Mouse (Mus musculus) kidney, postnatal 0 days (tissue): ENCODE measurements at regions not wholly inside any gene's neighbourhood (a gene's known extent, or its start where the extent isn't known, plus 50 kb on each side); places are given as distances from the start of the nearest gene placed in this dataset.

ENCODE experiments used
- ATAC-seq: fragments of 200-750 bp; cut with Nextera tagmentation; replicated peaks from 2 replicates; pipeline ENCODE4 v1.8.0; 2017; ENCODE audit warnings: low read depth, moderate number of reproducible peaks, moderate TSS enrichment, moderate library complexity; ENCODE audit not compliant: low FRiP score
- DNase-seq: peaks from one replicate; pipeline ENCODE4 v3.0.0-alpha.2; 2016; ENCODE audit warnings: low spot score
- H3K27ac ChIP-seq: fragments of 300-500 bp; sonication (generic); 2 replicates; pipeline ENCODE4 v1.5.1; 2014; ENCODE audit warnings: mild to moderate bottlenecking
- H3K27me3 ChIP-seq: fragments of 300-500 bp; sonication (generic); 2 replicates; pipeline ENCODE4 v1.6.1; 2014; ENCODE audit warnings: low read length, mixed read lengths; ENCODE audit not compliant: insufficient read depth
- H3K36me3 ChIP-seq: fragments of 300-500 bp; sonication (generic); 2 replicates; pipeline ENCODE4 v1.6.1; 2014; ENCODE audit warnings: low read length, mixed read lengths; ENCODE audit not compliant: insufficient read depth
- H3K4me1 ChIP-seq: fragments of 300-500 bp; sonication (generic); replicated peaks from 2 replicates; pipeline ENCODE4 v1.6.1; 2014; ENCODE audit warnings: antibody characterized with exemption, low read length, mixed read lengths; ENCODE audit not compliant: insufficient read depth
- H3K4me2 ChIP-seq: fragments of 300-500 bp; sonication (generic); 2 replicates; pipeline ENCODE4 v1.6.1; 2014; ENCODE audit warnings: mild to moderate bottlenecking, low read length, moderate library complexity, mixed read lengths
- H3K4me3 ChIP-seq: fragments of 300-500 bp; sonication (generic); replicated peaks from 2 replicates; pipeline ENCODE4 v1.5.1; 2014; ENCODE audit warnings: low read depth, low read length
- H3K9ac ChIP-seq: fragments of 300-500 bp; sonication (generic); 2 replicates; pipeline ENCODE4 v1.6.1; 2014; ENCODE audit warnings: low read depth, low read length
- H3K9me3 ChIP-seq: fragments of 300-500 bp; sonication (generic); replicated peaks from 2 replicates; pipeline ENCODE4 v1.6.1; 2016; ENCODE audit warnings: low read length, inconsistent platforms, mixed read lengths
- CTCF ChIP-seq: IDR thresholded peaks from 2 replicates; pipeline ENCODE4 v1.5.1; 2016; ENCODE audit warnings: antibody characterized with exemption, low read depth, mild to moderate bottlenecking, moderate library complexity
- WGBS: fragments of 180-500 bp; shearing (Covaris S2); extraction: QIAGEN DNeasy Blood & Tissue Kit; methylation state at CpG from one replicate; pipeline ENCODE4 v1.1.7; 2014; 5-methylcytosine and 5-hydroxymethylcytosine counted together

GRCm38 (mm10) chr4:37974891-37975448 lies 1023.4 kb upstream of the Lingo2 start:
- Histone ChIP-seq H3K27ac (no peak overlapping the region), H3K4me1 (no peaks in the 10 kb centered on the region), H3K9ac (no peak overlapping the region), H3K4me2 (no peak overlapping the region), H3K9me3 (no peaks in the 10 kb centered on the region), H3K36me3 (no peaks in the 10 kb centered on the region), H3K4me3 (no peak overlapping the region), H3K27me3 (no peaks in the 10 kb centered on the region)
- DNase-seq, result peak; percentile 3
- 79% methylated on average over 7 of the region's 7 CpGs for WGBS
- no peak for ATAC-seq
- no peak for TF ChIP-seq CTCF
